Mouse (Mus musculus): ENCODE results near the gene Tm9sf1.

- TF ChIP-seq CTCF (IDR thresholded peaks at IDR 0.05; ENCODE audit: low read depth, low read length) (no peak), POLR2A (IDR thresholded peaks at IDR 0.05; ENCODE audit: insufficient read depth, low read length) (no peak), EP300 (IDR thresholded peaks at IDR 0.05; ENCODE audit: insufficient read depth, low read depth, low read length) (no peak)
These were observed 2.3 kb downstream of the Tm9sf1 start for GRCm38 (mm10) chr14:55641291-55641690.
